21 mouse cellular contexts compared by ENCODE assay signal in the genomic region with DNA sequence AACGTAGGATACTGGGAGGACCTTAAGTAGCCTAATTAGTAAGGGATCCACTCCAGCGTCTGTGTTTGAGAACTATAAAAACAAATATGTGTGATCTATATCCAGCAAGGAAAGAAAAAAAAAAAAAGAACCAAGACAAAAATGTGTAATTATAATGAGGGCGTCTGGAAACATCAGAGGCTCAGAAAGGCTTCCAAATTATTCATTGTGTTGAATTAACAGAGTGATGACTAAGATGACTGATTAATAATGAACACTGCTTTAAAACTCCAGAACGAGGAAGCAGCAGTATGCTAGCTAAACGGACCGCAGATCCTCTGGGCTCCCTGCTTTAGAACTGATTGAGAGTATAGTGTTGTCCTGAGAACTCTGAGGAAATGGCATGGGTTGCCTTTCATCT.
"Had no signal": no experiment of that assay in that cellular context is flagged by ENCODE, and none has a peak within 500 bp of the region (broad histone marks: within the 10 kb centered on the region; RNA-seq: fewer than 3 reads in every experiment).

No protein-coding gene starts in this region.

- DNase-seq: kidney, postnatal 10 days; kidney, postnatal 36 days; layer of hippocampus, postnatal 36 days; left cerebral cortex, postnatal 4 days; liver, postnatal 0 days; lung, embryonic 14.5 days; right cerebral cortex, postnatal 25 days; spleen, adult 18-20 months; thymus, postnatal 25 days had no signal

- H3K27me3 ChIP-seq: kidney, embryonic 15.5 days; limb, embryonic 12.5 days; limb, embryonic 15.5 days; midbrain, embryonic 13.5 days; neural tube, embryonic 13.5 days; stomach, embryonic 15.5 days had no signal

- H3K9ac ChIP-seq: kidney, embryonic 15.5 days; limb, embryonic 12.5 days; limb, embryonic 15.5 days; liver, embryonic 14.5 days; liver, postnatal 0 days; lung, embryonic 14.5 days; midbrain, embryonic 13.5 days; neural tube, embryonic 13.5 days; stomach, embryonic 15.5 days had no signal

- H3K4me3 ChIP-seq: kidney, embryonic 15.5 days; limb, embryonic 12.5 days; limb, embryonic 15.5 days; midbrain, embryonic 13.5 days; myocyte; neural tube, embryonic 13.5 days; stomach, embryonic 15.5 days had no signal

- H3K27ac ChIP-seq: kidney, embryonic 15.5 days; limb, embryonic 15.5 days; liver, embryonic 14.5 days; macrophage; midbrain, embryonic 13.5 days; neural tube, embryonic 13.5 days; stomach, embryonic 15.5 days had no signal

- H3K36me3 ChIP-seq: kidney, embryonic 15.5 days; limb, embryonic 12.5 days; limb, embryonic 15.5 days; midbrain, embryonic 13.5 days; neural tube, embryonic 13.5 days; stomach, embryonic 15.5 days had no signal

- H3K4me2 ChIP-seq: kidney, embryonic 15.5 days; limb, embryonic 12.5 days; limb, embryonic 15.5 days; liver, embryonic 11.5 days; lung, embryonic 14.5 days; midbrain, embryonic 13.5 days; neural tube, embryonic 13.5 days; stomach, embryonic 15.5 days had no signal

- H3K9me3 ChIP-seq: kidney, embryonic 15.5 days; limb, embryonic 12.5 days; limb, embryonic 15.5 days; midbrain, embryonic 13.5 days; neural tube, embryonic 13.5 days; stomach, embryonic 15.5 days had no signal

- ATAC-seq: liver, postnatal 0 days; lung, postnatal 0 days; midbrain, embryonic 13.5 days; midbrain, embryonic 16.5 days had no signal
